Mouse (Mus musculus) fibroblast of lung, adult 2 months (primary cell): ENCODE measurements around the gene Gm13762.
"Not testable (repeated sequence)": the region's sequence is repeated elsewhere in the genome, so short reads cannot be mapped to it uniquely, and the experiment has no call there.

Source experiments
- DNase-seq: peaks from one replicate; pipeline ENCODE4 v3.0.0-alpha.2; 2011; ENCODE audit warnings: low read depth

Gm13762 gene

GRCm38 (mm10) chr2:88980181-88980580 is at the start of gene Gm13762:
TSS of gene Gm13762 (minus strand) at chr2:88980281.
- no peak for DNase-seq

- DNase-seq = not testable (repeated sequence)
Measured at GRCm38 (mm10) chr2:89021436-89021835, 41.4 kb upstream of the Gm13762 start.

GRCm38 (mm10) chr2:89018240-89018639 is 38.2 kb upstream of the Gm13762 start, which contains the start of gene Olfr1216:
TSS of gene Olfr1216 (minus strand) at chr2:89018340.
- DNase-seq = no peak

GRCm38 (mm10) chr2:89006873-89007272 is 26.8 kb upstream of the Gm13762 start, which contains the start of gene Olfr1215:
TSS of gene Olfr1215 (minus strand) at chr2:89006973.
- no peak for DNase-seq

GRCm38 (mm10) chr2:88992553-88992952 is 12.5 kb upstream of the Gm13762 start, which contains the start of gene Olfr1214:
TSS of gene Olfr1214 (minus strand) at chr2:88992653.
- DNase-seq = no peak

GRCm38 (mm10) chr2:88953669-88954068 is 26.4 kb downstream of the Gm13762 start, which contains the start of gene Olfr1212:
TSS of gene Olfr1212 (plus strand) at chr2:88953969.
- DNase-seq = no peak

- DNase-seq = no peak
Measured at GRCm38 (mm10) chr2:88938011-88938410, 42.1 kb downstream of the Gm13762 start, which contains the start of gene Olfr1211. TSS of gene Olfr1211 (minus strand) at chr2:88938111.
